Comparison of ENCODE assay signal across 13 mouse cellular contexts in genomic region chr11:44841127-44842056, GRCm38 (mm10).
DNase-seq lines count a peak whose midpoint lies in the region; ATAC-seq lines count a peak whose summit lies in the region.
"Had no signal": no experiment of that assay in that cellular context is flagged by ENCODE, and none has a peak within 500 bp of the region (broad histone marks: within the 10 kb centered on the region; RNA-seq: fewer than 3 reads in every experiment).

No protein-coding gene starts in this region.

- no peaks in the 10 kb centered on the region for H3K27me3 ChIP-seq in heart, embryonic 12.5 days (replicated peaks)
- no peaks in the 10 kb centered on the region for H3K27me3 ChIP-seq in midbrain, embryonic 15.5 days (replicated peaks)
- H3K27me3 ChIP-seq: embryonic facial prominence, embryonic 15.5 days; liver, embryonic 13.5 days had no signal

- H3K27ac ChIP-seq in heart, embryonic 12.5 days (ENCODE audit: poor library complexity, severe bottlenecking) = peak overlapping the region; percentile 36
- peak overlapping the region; percentile 31; the same call in 1 of the 2 replicates for H3K27ac ChIP-seq in midbrain, embryonic 15.5 days
- H3K27ac ChIP-seq: embryonic facial prominence, embryonic 15.5 days; liver, embryonic 13.5 days had no signal

- no peak overlapping the region for H3K4me3 ChIP-seq in heart, embryonic 12.5 days
- H3K4me3 ChIP-seq in midbrain, embryonic 15.5 days = no peak overlapping the region
- H3K4me3 ChIP-seq: embryonic facial prominence, embryonic 15.5 days; liver, embryonic 13.5 days had no signal

- no peak overlapping the region for H3K9ac ChIP-seq in heart, embryonic 12.5 days
- H3K9ac ChIP-seq in midbrain, embryonic 15.5 days = no peak overlapping the region
- H3K9ac ChIP-seq: embryonic facial prominence, embryonic 15.5 days; liver, embryonic 13.5 days had no signal

- H3K4me2 ChIP-seq in heart, embryonic 12.5 days = peak overlapping the region; percentile 22; the same call in 1 of the 2 replicates
- H3K4me2 ChIP-seq in midbrain, embryonic 15.5 days = no peak overlapping the region
- H3K4me2 ChIP-seq: embryonic facial prominence, embryonic 15.5 days; liver, embryonic 13.5 days had no signal

- H3K36me3 ChIP-seq in heart, embryonic 12.5 days = no peaks in the 10 kb centered on the region
- H3K36me3 ChIP-seq in midbrain, embryonic 15.5 days (replicated peaks) = no peaks in the 10 kb centered on the region
- H3K36me3 ChIP-seq: embryonic facial prominence, embryonic 15.5 days; liver, embryonic 13.5 days had no signal

- intact Hi-C loops in heart, postnatal 14 days (cut with DNase I) = no loop called here

- no peak; the same call in 1 of the 2 replicates for ATAC-seq in heart, embryonic 12.5 days (ENCODE audit: insufficient number of reproducible peaks, low FRiP score)
- ATAC-seq in midbrain, embryonic 15.5 days (replicated peaks) = peak; percentile 77
- ATAC-seq: activated CD4-positive, CD25-positive, alpha-beta regulatory T cell, adult 4 months; CD4-positive, CD25-positive, alpha-beta regulatory T cell, adult 4 months had no signal

- WGBS in heart, embryonic 12.5 days = 28% methylated on average over 14 of the region's 14 CpGs
- 29% methylated on average over 14 of the region's 14 CpGs for WGBS in midbrain, embryonic 15.5 days

- no peak for DNase-seq in heart, postnatal 14 days
- peak; percentile 10 for DNase-seq in brain, adult 2 months (ENCODE audit: low read depth, low spot score)
- DNase-seq in heart, postnatal 4 days = peak; percentile 20
- DNase-seq in cerebellum, postnatal 36 days = no peak
- no peak for DNase-seq in ovary, adult 18-20 months (ENCODE audit: low spot score)
- no peak for DNase-seq in Muller cell, postnatal 12 days (ENCODE audit: inconsistent ontology term)
- DNase-seq: kidney, adult 2 months; liver, embryonic 13.5 days had no signal

- peaks cover 24% of the 10 kb centered on the region for H3K4me1 ChIP-seq in heart, embryonic 12.5 days (replicated peaks)
- peaks cover 23% of the 10 kb centered on the region for H3K4me1 ChIP-seq in midbrain, embryonic 15.5 days
- H3K4me1 ChIP-seq: embryonic facial prominence, embryonic 15.5 days; liver, embryonic 13.5 days had no signal

- H3K9me3 ChIP-seq in heart, embryonic 12.5 days (replicated peaks) = no peaks in the 10 kb centered on the region
- no peaks in the 10 kb centered on the region for H3K9me3 ChIP-seq in midbrain, embryonic 15.5 days
- H3K9me3 ChIP-seq: embryonic facial prominence, embryonic 15.5 days; liver, embryonic 13.5 days had no signal

Comparison
In these comparisons a context has a peak if more than half of its experiments do, and no peak if none do; other contexts are left out.
1. DNase-seq: peak in brain, adult 2 months (single experiment) and heart, postnatal 4 days (single experiment); none in heart, postnatal 14 days (0 of 2), cerebellum, postnatal 36 days (0 of 2), ovary, adult 18-20 months (single experiment) and Muller cell, postnatal 12 days (single experiment).